Mouse (Mus musculus): ENCODE data around the gene Pde11a.

The Pde11a gene

DNA sequence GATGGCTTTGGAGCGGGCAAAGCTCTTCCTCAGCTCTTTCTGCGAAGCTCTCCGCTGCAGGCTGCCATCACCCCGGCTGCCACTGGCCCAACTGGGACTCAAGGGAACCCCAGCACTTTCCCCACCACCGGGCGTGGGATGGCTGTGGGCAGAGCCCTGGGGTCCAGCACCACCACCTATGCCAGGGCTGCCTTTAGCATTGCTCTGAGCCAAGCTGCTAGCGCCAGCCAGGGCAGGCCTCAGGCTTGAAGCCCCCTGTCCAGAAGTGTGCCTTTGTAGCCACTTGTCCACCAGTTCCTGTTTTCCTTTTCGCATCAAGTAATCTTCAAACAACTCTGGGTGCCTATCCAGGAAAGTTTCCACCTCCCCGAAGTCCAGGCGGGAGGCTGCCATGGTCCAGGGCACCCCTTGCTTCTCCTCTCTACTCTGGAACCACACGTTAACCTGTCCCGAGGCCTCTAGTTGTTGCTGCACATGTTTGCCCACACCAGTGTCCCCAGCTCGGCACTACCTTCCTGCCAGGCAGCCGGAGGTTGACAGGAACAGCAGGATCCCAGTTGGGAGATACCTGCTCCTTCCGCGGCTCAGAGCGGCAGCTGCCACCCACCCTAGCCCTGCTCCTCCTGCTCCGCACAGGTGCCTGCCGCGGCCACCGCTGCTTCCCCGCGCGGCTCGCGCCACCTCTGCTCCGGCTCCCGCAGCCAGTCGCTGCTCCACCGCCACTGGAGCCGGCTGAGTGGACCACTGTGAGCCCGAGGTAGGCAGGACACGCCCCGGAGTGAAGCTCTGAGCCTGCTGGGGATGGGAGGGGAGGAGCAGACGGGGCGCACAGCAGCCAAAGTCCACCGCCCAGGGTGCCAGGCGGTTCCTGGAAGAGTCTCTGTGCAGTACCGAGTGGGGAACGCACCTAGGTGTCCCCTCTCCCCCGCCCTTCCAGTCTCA, at the start of gene Pde11a:
TSS of gene Pde11a (minus strand) at position 560 of the 942 bp plus-strand sequence.
- DNase-seq (ENCODE audit: low read depth in 2 of 2, low spot score in 2 of 2): no peak

DNA sequence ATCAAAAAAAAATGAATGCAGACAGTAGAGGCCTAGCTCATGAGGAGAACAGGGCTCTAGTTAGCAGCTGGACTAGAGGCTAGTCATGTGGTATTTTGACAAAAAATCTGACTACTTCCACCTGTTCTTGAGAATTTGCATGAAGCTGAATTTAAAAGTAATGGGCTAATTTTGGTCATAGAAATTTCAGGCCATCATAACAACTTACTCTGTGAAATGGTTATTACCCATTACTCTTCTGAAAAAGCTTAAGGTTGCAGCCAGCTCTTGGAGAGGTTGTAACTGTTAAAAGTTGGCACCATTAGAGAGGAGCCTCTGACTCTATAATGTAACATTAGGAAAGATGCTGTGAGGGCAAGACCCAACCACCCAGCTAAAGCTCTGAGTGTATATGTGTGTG, 48.0 kb upstream of the Pde11a start:
- DNase-seq (ENCODE audit: low read depth in 2 of 2, low spot score in 2 of 2): no peak

DNA sequence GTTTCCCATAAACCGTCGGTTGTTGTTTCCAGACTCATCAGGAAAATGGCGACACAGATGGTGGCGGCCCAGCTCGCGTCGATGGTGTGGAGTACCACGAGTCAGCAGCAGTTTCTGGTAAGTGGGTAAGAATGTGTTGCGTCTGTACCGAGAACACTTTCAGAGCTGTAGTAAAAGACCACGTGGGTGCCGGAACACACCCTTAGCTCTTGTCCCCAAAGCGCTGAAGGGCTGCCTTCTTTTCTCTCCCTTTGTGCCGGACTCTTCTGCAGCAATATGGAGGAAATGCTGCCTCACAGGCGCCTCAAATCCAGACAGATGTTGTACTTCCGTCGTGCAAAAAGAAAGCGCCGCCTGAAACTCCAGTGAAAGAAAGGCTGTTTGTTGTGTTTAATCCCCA, 40.1 kb upstream of the Pde11a start:
- no peak for DNase-seq (ENCODE audit: low read depth in 2 of 2, low spot score in 2 of 2)

DNA sequence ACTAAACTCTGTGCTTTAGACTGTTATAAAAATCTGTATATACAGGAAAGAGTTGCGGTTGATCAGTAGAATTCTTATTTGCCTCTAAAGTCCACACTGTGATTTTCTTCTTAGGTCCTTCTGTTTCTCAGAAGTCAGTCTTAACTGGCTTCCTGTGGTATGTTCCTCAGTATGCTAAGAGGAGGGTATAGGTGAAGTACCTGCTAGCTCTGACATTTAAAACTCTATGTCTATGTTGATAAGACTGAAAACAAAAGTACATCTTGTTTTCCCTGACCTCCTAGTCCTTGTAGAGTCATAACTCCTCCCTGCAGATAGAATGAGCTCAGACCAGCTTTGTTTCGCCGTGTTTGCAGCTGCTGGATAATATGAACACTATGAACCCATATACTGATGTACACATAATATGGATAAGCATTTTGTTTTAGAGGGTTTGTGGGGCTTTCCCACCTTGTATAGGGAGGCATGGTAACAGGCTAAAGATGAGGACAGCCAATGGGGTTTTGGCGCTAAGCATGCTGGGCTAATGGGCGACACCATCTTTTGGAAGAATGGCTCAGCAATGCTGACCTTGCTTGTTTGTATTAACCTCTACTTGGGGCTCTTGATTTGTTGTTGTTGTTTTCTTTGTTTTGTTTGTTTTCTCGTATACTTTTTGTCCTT, 36.1 kb upstream of the Pde11a start:
- DNase-seq (ENCODE audit: low read depth in 2 of 2, low spot score in 2 of 2): no peak

DNA sequence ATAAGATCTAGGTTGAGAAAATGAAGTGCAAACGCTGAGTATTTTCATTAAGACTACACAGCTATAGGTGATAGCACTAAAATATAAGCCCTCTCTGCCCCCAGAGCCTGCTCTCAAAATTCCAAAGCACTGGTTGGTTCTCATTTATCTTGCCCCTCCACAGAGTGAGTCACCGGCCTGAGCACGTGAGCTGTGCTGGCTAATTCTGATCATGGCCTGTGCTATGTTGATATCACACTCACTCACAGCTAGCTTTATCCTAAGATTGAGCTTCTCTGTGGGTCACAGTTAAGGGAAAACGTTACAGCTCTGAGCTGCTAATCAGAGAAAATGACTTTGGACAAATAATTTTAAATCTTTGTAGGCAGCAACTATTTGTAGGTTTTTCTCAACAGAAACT, 33.7 kb upstream of the Pde11a start:
- no peak for DNase-seq (ENCODE audit: low read depth in 2 of 2, low spot score in 2 of 2)

DNA sequence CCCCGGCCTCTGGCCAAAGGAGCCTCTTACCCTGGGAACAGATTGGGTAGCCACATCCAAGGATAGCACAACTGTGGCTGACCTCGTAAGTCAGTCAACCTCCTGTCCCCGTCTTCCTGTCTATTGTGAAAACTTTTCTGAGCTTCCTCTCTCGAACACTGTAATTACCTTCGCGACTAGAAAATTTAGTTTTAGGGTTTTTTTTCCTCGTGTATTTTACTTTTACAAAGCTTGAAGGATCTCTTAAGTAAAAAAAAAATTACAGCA, 32.0 kb upstream of the Pde11a start:
- no peak for DNase-seq (ENCODE audit: low read depth in 2 of 2, low spot score in 2 of 2)

DNA sequence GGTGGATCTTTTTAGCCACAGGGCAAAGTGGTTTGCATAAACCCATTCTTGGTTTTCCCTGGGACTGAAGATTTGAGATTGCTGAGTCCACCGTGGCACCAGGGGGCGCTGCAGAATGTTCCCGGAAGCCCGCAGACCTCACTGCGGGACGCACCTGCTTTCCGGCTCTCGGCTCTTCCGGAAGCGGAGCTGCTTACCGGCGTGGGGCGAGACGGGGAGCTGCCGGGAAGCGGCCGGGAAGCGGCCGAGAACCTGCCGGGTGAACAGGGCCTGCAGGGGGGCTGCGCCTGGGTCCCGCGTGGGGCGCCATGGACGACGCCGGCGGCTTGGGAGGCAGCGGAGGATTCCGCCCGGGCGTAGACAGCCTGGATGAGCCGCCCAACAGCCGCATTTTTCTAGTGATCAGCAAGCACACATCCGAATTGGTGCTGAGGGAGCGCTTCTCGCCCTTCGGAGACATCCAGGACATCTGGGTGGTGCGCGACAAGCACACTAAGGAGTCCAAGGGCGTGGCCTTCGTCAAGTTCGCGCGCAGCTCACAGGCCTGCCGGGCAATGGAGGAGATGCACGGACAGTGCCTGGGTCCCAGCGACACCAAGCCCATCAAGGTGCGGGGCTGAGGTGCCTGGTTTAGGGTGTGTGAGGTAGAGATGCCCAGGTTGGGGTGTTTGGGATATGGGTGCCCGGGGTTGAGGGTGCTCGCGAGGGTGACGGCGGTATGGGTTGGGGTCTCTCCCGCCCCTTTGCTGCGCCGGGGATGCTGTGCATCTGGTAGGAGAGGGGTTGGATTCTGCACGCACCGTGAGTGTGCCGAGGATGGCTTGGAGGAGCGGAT, 31.5 kb upstream of the Pde11a start, which contains the start of gene Rbm45:
TSS of gene Rbm45 (plus strand) at position 164 of the 835 bp plus-strand sequence.
- DNase-seq (ENCODE audit: low read depth in 2 of 2, low spot score in 2 of 2): peak; percentile 83 to 88

DNA sequence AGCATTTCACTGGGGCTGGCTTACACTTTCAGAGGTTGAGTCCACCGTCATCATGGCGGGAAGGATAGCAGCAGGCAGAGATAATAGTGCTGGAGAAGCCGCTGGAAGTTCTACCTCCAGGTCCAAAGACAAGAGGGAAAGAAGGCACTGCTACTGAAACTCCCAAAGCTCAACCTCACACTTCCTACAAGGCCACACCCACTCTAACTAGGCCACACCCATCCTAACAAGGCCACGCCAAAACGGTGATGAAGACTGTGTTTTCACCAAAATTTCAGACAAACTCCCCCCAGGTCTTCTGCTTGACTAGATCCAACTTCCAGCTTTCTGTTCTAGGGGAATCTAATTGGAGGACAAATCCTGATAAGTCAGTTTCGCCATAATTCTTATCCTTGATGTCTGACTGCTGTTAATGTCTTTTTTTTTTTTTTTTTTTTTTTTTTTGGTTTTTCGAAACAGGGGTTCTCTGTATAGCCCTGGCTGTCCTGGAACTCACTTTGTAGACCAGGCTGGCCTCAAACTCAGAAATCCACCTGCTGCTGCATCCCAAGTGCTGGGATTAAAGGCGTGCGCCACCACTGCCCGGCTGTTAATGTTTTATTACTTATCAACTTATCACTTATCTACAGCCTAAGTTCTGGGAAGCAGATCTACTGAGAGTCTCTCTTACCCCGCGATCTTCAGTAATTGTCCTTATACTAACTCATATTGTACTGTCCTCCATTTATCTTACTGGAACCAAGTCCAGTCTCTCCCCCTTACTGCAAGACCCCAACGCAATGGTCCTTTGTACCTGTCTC, 30.5 kb upstream of the Pde11a start:
- no peak for DNase-seq (ENCODE audit: low read depth in 2 of 2, low spot score in 2 of 2)

DNA sequence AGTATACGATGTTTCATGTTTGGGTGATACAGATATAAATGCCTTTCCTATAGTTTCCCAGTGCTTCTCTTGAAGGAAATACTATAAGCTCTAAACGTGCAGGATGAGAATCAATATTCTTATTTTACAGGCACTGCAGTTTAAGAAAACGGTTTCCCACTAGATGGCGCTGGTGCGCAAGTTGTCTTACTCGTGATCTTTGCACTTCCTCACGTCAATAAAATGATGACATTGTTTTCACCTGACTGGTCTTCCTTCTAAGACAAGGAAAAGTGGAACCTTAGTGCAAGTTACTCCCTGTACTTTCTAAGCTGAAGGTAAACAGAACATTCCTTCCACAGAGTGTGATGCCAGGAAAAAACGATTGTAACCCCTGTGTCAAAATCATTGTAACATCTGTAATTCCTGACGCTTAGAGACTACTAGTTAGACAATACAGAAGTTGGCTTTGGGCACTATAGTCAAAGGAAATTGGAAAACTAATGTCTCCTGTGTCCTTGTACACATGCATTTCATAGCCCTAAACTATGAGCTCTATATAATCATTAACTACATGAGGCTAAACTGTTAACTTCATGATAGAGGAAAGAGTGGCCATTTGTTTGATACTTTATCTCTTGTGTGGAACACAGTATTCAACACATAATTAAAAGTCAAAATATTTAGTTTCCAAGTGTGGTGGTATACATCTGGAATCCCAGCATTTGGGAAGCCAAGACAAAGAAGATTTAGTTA, 28.8 kb upstream of the Pde11a start:
- peak; percentile 80 to 83 for DNase-seq (ENCODE audit: low read depth in 2 of 2, low spot score in 2 of 2)

DNA sequence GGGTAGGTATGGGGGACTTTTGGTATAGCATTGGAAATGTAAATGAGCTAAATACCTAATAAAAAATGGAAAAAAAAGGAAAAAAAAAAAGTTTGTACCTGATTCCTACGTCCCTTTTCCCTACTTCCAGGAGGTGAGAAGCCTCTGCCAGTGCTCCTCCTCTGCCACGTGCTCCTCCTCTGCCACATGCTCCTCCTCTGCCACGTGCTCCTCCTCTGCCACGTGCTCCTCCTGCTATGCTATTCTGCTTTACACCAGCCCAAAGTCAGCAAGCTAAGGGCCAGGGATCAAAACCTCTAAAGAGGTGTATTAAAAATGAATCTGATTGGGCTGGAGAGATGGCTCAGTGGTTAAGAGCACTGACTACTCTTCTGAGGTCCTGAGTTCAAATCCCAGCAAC, 27.2 kb upstream of the Pde11a start:
- no peak for DNase-seq (ENCODE audit: low read depth in 2 of 2, low spot score in 2 of 2)

DNA sequence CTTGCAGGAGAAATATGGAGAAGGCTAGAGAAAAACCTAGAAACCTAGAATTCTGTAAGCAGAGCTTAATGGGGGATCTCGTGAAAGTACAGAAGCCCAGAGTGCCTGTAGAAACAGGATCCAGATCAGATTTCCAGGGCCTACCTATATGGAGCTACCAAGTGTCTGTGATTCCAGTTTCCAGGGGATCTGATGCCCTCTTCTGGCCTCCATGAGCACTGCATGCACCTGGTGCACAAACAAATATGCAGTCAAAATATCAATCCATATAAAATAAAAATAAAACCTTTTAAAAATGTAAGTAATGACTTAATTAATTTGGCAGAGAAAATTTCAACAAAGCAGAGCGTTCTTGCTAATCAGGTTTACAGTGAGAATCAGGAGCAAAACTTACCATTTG, 23.5 kb upstream of the Pde11a start:
- no peak for DNase-seq (ENCODE audit: low read depth in 2 of 2, low spot score in 2 of 2)

DNA sequence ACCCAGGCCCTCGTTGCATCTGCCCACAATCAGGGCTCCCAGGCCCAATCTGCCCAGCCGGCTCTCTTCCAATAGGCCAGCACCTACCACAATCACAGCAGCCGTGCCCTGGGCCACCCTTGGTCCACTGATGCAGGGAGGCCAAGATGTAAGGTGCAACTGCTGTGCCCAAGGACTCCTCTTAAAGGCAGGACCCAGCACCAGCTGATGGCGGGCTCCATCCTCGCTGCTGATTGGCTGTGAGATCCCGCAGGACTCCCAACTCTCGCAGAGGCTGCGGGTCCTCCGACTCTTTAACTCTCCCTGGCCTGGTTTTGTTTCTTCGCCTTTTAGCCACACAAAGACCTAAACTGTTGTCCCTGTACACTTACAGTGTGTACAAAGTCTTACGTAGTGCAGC, 21.7 kb upstream of the Pde11a start, which contains the start of gene Cyct:
TSS of gene Cyct (minus strand) at position 225 of the 400 bp plus-strand sequence.
- no peak for DNase-seq (ENCODE audit: low read depth in 2 of 2, low spot score in 2 of 2)

DNA sequence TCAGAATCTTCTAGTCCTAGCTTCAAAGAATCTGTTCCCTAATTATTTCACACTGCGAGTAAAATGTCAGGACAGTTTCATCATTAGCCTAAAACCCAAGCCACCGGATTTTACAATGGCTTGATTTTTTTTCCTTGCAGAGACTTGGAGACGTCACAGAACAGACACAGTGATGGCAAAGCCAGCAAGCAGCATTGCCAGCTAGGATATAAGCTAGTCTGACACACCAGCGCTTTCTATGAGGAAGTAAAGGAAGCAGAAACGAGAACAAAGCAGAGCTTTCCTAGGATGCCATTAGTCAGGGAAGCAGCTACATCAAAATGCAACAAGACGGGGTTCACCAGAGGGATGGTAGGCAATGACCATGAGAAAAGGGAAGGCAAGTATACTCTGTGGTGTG, 9.3 kb upstream of the Pde11a start:
- no peak for DNase-seq (ENCODE audit: low read depth in 2 of 2, low spot score in 2 of 2)

DNA sequence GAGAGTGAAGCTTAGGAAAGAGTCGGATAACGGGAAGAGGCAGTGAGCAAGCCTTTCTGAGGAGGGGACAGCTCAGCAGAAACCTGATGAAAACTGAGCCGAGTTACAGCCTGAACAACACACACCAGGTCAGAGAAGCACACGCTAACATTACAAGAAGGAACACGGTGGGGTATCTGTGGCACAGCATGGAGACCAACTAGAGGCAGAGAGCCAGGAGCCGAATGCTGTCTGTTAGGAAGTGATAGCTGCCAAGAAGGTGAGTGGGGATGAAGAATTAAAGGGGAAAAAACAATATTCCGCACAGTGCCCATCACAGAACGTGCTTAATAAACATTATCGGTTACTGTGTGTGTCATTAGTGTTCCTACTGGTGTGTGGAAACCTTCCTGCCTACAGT, 3.6 kb upstream of the Pde11a start:
- DNase-seq (ENCODE audit: low read depth in 2 of 2, low spot score in 2 of 2): no peak

DNA sequence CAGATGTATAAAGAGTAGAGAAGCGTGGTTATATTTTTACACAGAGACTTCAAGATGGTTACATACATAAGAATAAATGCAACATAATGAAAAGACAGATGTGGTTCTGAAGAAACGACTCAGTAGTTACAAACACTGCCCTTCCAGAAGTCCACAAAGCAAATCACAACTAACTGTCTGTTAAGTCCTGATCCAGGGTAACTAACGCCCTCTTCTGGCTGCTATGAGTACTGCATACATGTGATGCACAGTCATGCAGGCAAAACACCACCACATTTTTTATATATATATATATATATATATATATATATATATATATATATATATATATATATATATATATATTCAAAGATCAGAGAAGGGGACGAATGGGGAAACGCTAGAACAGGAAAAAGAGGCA, 4.0 kb downstream of the Pde11a start:
- DNase-seq (ENCODE audit: low read depth in 2 of 2, low spot score in 2 of 2): no peak

DNA sequence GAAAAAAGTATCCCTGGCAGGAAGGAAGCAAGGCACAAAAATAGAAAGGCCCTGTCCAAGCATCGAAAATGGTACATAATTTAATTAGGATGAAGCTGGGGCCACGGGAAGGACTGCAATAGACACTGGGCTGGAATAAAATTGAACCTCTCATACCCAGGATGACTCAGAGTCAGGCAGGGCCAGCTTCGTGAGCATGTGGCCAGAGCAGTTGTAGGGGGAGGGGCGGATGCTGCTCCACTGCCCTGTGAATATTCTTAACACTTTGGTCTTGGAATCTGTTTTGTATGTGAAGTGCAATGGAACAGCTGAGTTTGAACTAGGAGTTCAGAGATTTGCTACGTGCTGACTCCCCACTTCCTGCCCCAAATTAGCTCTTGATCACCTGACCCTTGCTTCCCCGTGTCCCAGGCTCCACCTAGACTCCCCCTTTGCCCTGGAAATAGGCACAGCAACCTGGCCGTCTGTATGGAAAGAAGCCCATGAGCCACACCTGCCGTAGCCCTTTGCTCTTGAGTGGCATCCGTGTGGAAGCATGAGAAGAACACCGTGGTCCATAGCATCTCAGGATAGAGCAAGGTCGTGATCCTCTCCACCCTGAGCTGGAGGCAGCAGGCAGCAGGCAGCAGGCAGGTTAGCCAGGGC, 6.3 kb downstream of the Pde11a start:
- DNase-seq (ENCODE audit: low read depth in 2 of 2, low spot score in 2 of 2): no peak

DNA sequence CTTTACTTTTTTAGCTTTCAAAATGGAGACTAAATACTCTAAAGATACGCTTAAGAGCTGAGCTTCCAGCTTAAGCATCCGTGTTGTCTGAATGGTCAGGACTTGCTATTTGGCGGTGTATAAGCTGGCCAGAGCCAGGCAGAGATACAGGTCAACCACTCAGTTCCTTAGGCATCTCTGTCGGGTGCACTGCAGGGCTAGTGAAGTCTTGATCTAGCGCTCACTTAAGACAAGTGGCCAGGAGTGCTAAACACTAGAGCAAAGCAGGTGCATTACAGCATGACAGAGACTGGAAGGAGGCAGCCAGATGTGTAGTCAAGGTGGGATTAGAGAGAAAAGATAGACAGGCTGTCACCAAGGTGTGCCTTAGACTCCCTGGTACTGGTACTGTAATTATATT, 8.5 kb downstream of the Pde11a start:
- no peak for DNase-seq (ENCODE audit: low read depth in 2 of 2, low spot score in 2 of 2)

DNA sequence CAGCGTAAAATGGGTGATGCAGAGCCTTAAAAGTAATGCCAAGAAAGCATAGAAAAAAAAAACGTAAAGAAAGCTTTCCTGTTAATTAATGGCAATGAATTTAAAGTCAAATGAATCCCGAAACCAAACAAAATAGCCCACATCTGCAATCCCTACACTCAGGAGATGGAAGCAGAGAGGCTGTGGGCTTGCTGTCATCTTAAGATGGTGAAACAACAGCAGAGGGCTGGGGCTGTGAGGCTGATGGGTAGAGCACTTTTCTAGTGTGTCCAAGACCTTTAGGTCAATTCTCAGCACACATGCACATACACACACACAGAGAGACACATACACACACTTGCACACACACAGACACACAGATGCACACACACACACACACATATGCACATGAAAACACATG, 12.4 kb downstream of the Pde11a start:
- no peak for DNase-seq (ENCODE audit: low read depth in 2 of 2, low spot score in 2 of 2)

DNA sequence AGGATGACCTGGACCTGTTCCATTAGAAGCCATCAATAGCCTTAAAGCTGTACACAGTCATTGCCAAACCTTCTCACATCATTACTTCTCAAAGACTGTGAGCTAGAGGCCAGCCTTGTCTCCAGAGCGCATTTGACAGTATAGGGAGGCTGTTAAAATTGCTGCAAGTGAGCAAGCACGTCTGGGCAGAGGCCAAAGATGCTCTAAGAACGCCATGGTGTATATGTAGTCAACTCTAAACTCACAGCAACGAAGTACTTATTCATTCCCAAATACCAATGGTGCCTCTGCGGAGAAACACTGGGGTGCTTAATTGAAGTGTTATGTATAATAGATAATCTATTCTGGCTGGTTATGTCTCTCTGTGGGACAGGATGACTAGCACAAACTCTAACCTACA, 14.1 kb downstream of the Pde11a start:
- no peak for DNase-seq (ENCODE audit: low read depth in 2 of 2, low spot score in 2 of 2)

All from CD8-positive naive resting alpha-beta T cell, adult 2 months (primary cell).